Mouse (Mus musculus) MN1 (cell line): ENCODE results near the gene Nfu1.

ENCODE experiments used
- DNase-seq: peaks from one replicate; pipeline ENCODE4 v3.0.0-alpha.2; 2016; ENCODE audit warnings: low spot score

Nfu1 gene

GRCm38 (mm10) chr6:87075092-87075685 is 66.2 kb downstream of the Nfu1 start:
- DNase-seq, result no peak
